Mouse (Mus musculus) heart, adult 2 months (tissue): ENCODE measurements at regions not wholly inside any gene's neighbourhood (a gene's known extent, or its start where the extent isn't known, plus 50 kb on each side); places are given as distances from the start of the nearest gene placed in this dataset.

Source experiments
- DNase-seq, 2 experiments: peaks; one replicate each; pipeline ENCODE4 v3.0.0; 2021
- H3K27ac ChIP-seq: fragments of 200-600 bp; 2 replicates; pipeline ENCODE4 v1.8.1; 2022
- H3K27me3 ChIP-seq: fragments of 200-500 bp; 2 replicates; pipeline ENCODE4 v1.6.1; 2012; ENCODE audit warnings: mild to moderate bottlenecking, low read length, inconsistent platforms, mixed read lengths; ENCODE audit not compliant: control insufficient read depth, insufficient read depth
- H3K36me3 ChIP-seq: fragments of 200-500 bp; 2 replicates; pipeline ENCODE4 v1.6.1; 2012; ENCODE audit warnings: low read length, inconsistent platforms; ENCODE audit not compliant: control insufficient read depth, insufficient read depth
- H3K4me1 ChIP-seq: fragments of 200-500 bp; 2 replicates; pipeline ENCODE4 v1.6.1; 2011; ENCODE audit warnings: low read length; ENCODE audit not compliant: control insufficient read depth, insufficient read depth
- H3K4me3 ChIP-seq: fragments of 200-600 bp; 2 replicates; pipeline ENCODE4 v1.8.1; 2022
- H3K79me2 ChIP-seq: fragments of 200-500 bp; replicated peaks from 2 replicates; pipeline ENCODE4 v1.6.1; 2012; ENCODE audit warnings: mild to moderate bottlenecking, inconsistent platforms, low read length, moderate library complexity, mixed read lengths; ENCODE audit not compliant: control insufficient read depth, insufficient read depth
- H3K9ac ChIP-seq: fragments of 200-500 bp; 2 replicates; pipeline ENCODE4 v1.6.1; 2012; ENCODE audit warnings: low read depth, mild to moderate bottlenecking, control low read depth, inconsistent platforms, low read length, mixed read lengths
- CTCF ChIP-seq: fragments of 200-600 bp; IDR thresholded peaks from 2 replicates; pipeline ENCODE4 v1.8.1; 2022; ENCODE audit warnings: antibody characterized with exemption, mild to moderate bottlenecking, moderate library complexity
- EP300 ChIP-seq: fragments of 200-500 bp; IDR thresholded peaks from 2 replicates; pipeline ENCODE4 v1.6.1; 2011; ENCODE audit warnings: low read depth, low read length, control low read depth; ENCODE audit not compliant: insufficient read depth
- POLR2A ChIP-seq: fragments of 200-500 bp; IDR thresholded peaks from 2 replicates; pipeline ENCODE4 v1.6.1; 2011; ENCODE audit warnings: mild to moderate bottlenecking, low read depth, low read length, control low read depth; ENCODE audit not compliant: insufficient read depth
- WGBS: fragments of 180-500 bp; shearing (Covaris S2); methylation state at CpG from one replicate; pipeline ENCODE4 v1.1.7; 2018; 5-methylcytosine and 5-hydroxymethylcytosine counted together
- intact Hi-C: fragments of 180-260 bp; cut with DNase I; formaldehyde crosslinking; loops from one replicate; pipeline ENCODE4 v1.15.1; 2025

GRCm38 (mm10) chr11:24708790-24709189, 630.9 kb downstream of the Bcl11a start:
- intact Hi-C loops = no loop called here
- Histone ChIP-seq H3K79me2 (no peaks in the 10 kb centered on the region), H3K4me3 (no peak overlapping the region), H3K9ac (no peak overlapping the region), H3K27me3 (no peaks in the 10 kb centered on the region), H3K4me1 (no peaks in the 10 kb centered on the region), H3K27ac (no peak overlapping the region), H3K36me3 (no peaks in the 10 kb centered on the region)
- no peak for TF ChIP-seq CTCF
- no peak for TF ChIP-seq POLR2A
- TF ChIP-seq EP300 = no peak
- no peak for DNase-seq
- WGBS = 88% methylated on average over 3 of the region's 3 CpGs

- Histone ChIP-seq H3K27ac (no peak overlapping the region), H3K27me3 (no peaks in the 10 kb centered on the region), H3K79me2 (no peaks in the 10 kb centered on the region), H3K4me1 (no peaks in the 10 kb centered on the region), H3K4me3 (no peak overlapping the region), H3K9ac (no peak overlapping the region), H3K36me3 (no peaks in the 10 kb centered on the region)
- intact Hi-C loops = no loop called here
- WGBS = 65% methylated on average over 12 of the region's 12 CpGs
- DNase-seq = no peak
- TF ChIP-seq CTCF = no peak
- no peak for TF ChIP-seq EP300
Measured at GRCm38 (mm10) chr11:24716539-24717287, 638.9 kb downstream of the Bcl11a start.

GRCm38 (mm10) chr11:24724259-24724937, 646.5 kb downstream of the Bcl11a start:
- DNase-seq = no peak
- no peaks in the 10 kb centered on the region for H3K79me2 ChIP-seq
- no peaks in the 10 kb centered on the region for H3K36me3 ChIP-seq
- intact Hi-C loops = no loop called here
- no peak overlapping the region for H3K4me3 ChIP-seq
- TF ChIP-seq EP300 (no peak), POLR2A (no peak), CTCF (no peak)
- no peaks in the 10 kb centered on the region for H3K4me1 ChIP-seq
- no peaks in the 10 kb centered on the region for H3K27me3 ChIP-seq
- H3K27ac ChIP-seq = no peak overlapping the region
- 63% methylated on average over 5 of the region's 5 CpGs for WGBS
- H3K9ac ChIP-seq = no peak overlapping the region

GRCm38 (mm10) chr11:24726331-24726730, 648.5 kb downstream of the Bcl11a start:
- H3K27ac ChIP-seq = no peak overlapping the region
- H3K4me3 ChIP-seq = no peak overlapping the region
- H3K4me1 ChIP-seq = no peaks in the 10 kb centered on the region
- 47% methylated on average over 3 of the region's 3 CpGs for WGBS
- no peaks in the 10 kb centered on the region for H3K79me2 ChIP-seq
- H3K36me3 ChIP-seq = no peaks in the 10 kb centered on the region
- no peak for DNase-seq
- TF ChIP-seq CTCF (no peak), EP300 (no peak), POLR2A (no peak)
- intact Hi-C loops = no loop called here
- no peak overlapping the region for H3K9ac ChIP-seq
- H3K27me3 ChIP-seq = no peaks in the 10 kb centered on the region

GRCm38 (mm10) chr11:24727404-24727803, 649.5 kb downstream of the Bcl11a start:
- DNase-seq = no peak
- Histone ChIP-seq H3K27ac (no peak overlapping the region), H3K4me1 (no peaks in the 10 kb centered on the region), H3K9ac (no peak overlapping the region), H3K36me3 (no peaks in the 10 kb centered on the region), H3K27me3 (no peaks in the 10 kb centered on the region), H3K4me3 (no peak overlapping the region), H3K79me2 (no peaks in the 10 kb centered on the region)
- intact Hi-C loops = no loop called here
- 26% methylated on average over 1 of the region's 1 CpGs for WGBS
- TF ChIP-seq EP300 (no peak), POLR2A (no peak), CTCF (no peak)

GRCm38 (mm10) chr11:24731431-24731830, 653.6 kb downstream of the Bcl11a start:
- no peaks in the 10 kb centered on the region for H3K79me2 ChIP-seq
- intact Hi-C loops = no loop called here
- 15% methylated on average over 1 of the region's 1 CpGs for WGBS
- H3K4me1 ChIP-seq = no peaks in the 10 kb centered on the region
- H3K9ac ChIP-seq = no peak overlapping the region
- TF ChIP-seq CTCF (no peak), POLR2A (no peak), EP300 (no peak)
- no peaks in the 10 kb centered on the region for H3K27me3 ChIP-seq
- no peak overlapping the region for H3K4me3 ChIP-seq
- DNase-seq = no peak
- no peaks in the 10 kb centered on the region for H3K36me3 ChIP-seq
- H3K27ac ChIP-seq = no peak overlapping the region
